Mouse (Mus musculus) embryonic facial prominence, embryonic 11.5 days (tissue): ENCODE results near the gene Larp1. TPM values are rescaled to one million over a fixed set of nuclear protein-coding genes. Genes with fewer than 3 reads are reported as not detected.

Experiments
- ATAC-seq: fragments of 200-750 bp; cut with Nextera tagmentation; replicated peaks from 2 replicates; pipeline ENCODE4 v1.8.0; 2017; ENCODE audit warnings: low read depth; ENCODE audit not compliant: insufficient number of reproducible peaks, low FRiP score, low TSS enrichment
- DNase-seq: peaks from one replicate; pipeline ENCODE4 v3.0.0-alpha.2; 2015; ENCODE audit warnings: low spot score
- H3K27ac ChIP-seq: fragments of 300-500 bp; sonication (generic); replicated peaks from 2 replicates; pipeline ENCODE4 v1.5.1; 2014; ENCODE audit warnings: mild to moderate bottlenecking, low read depth, low read length, control low read depth
- H3K27me3 ChIP-seq: fragments of 300-500 bp; sonication (generic); 2 replicates; pipeline ENCODE4 v1.6.1; 2014; ENCODE audit warnings: mild to moderate bottlenecking, low read length, moderate library complexity, mixed read lengths; ENCODE audit not compliant: control insufficient read depth, insufficient read depth
- H3K36me3 ChIP-seq: fragments of 300-500 bp; sonication (generic); replicated peaks from 2 replicates; pipeline ENCODE4 v1.6.1; 2014; ENCODE audit warnings: low read depth, mild to moderate bottlenecking, low read length, moderate library complexity, mixed read lengths; ENCODE audit not compliant: control insufficient read depth, insufficient read depth
- H3K4me1 ChIP-seq: fragments of 300-500 bp; sonication (generic); 2 replicates; pipeline ENCODE4 v1.6.1; 2014; ENCODE audit warnings: low read length, mixed read lengths; ENCODE audit not compliant: control insufficient read depth, insufficient read depth
- H3K4me2 ChIP-seq: fragments of 300-500 bp; sonication (generic); 2 replicates; pipeline ENCODE4 v1.6.1; 2014; ENCODE audit warnings: low read depth, mild to moderate bottlenecking, control low read depth, low read length, moderate library complexity
- H3K4me3 ChIP-seq: fragments of 300-500 bp; sonication (generic); 2 replicates; pipeline ENCODE4 v1.5.1; 2014; ENCODE audit warnings: low read depth, low read length, control low read depth
- H3K9ac ChIP-seq: fragments of 300-500 bp; sonication (generic); replicated peaks from 2 replicates; pipeline ENCODE4 v1.6.1; 2014; ENCODE audit warnings: mild to moderate bottlenecking, control low read depth, low read length
- H3K9me3 ChIP-seq: fragments of 300-500 bp; sonication (generic); replicated peaks from 2 replicates; pipeline ENCODE4 v1.6.1; 2016; ENCODE audit warnings: mild to moderate bottlenecking, low read length, inconsistent platforms, mixed read lengths; ENCODE audit not compliant: control insufficient read depth
- WGBS: fragments of 180-500 bp; shearing (Covaris S2); extraction: QIAGEN DNeasy Blood & Tissue Kit; methylation state at CpG from one replicate; pipeline ENCODE4 v1.1.7; 2014; 5-methylcytosine and 5-hydroxymethylcytosine counted together
- polyA plus RNA-seq: library from polyadenylated mRNA; unstranded; fragments of >200 nt; fragmentation: Nextera tagmentation; extraction: Ambion mirVana; gene quantifications from 2 replicates; pipeline ENCODE4 v1.2.1, GENCODE M21; 2014

Gene Larp1
- polyA plus RNA-seq, 1 experiment from 2014 or later = 15.2 TPM

DNA sequence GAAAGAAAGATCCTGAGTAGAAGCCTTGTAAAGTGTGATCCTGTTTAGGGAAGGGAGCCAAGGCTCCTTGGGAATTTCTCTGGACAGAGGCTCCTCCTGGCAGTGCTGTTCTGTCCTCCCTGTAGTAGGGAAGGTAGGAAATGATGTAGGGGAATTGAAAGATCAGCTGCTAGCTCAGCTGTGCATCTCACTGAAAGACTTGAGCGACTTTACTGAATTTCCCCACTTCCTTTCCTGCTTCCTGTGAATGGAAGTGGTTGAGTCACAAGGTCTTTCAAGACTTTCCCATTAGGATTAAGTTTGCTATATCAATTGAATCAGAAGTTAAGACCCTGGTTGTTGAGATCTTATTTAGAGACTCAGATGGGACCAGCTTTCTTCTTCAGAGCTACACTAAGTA is 12.2 kb downstream of the Larp1 start:
- Histone ChIP-seq H3K9me3 (no peaks in the 10 kb centered on the region), H3K9ac (no peak overlapping the region), H3K4me2 (no peak overlapping the region), H3K36me3 (no peaks in the 10 kb centered on the region), H3K27ac (no peak overlapping the region), H3K27me3 (no peaks in the 10 kb centered on the region), H3K4me1 (peaks cover 2% of the 10 kb centered on the region), H3K4me3 (no peak overlapping the region)
- no peak for ATAC-seq
- 71% methylated on average over 1 of the region's 1 CpGs for WGBS
- no peak for DNase-seq

GRCm38 (mm10) chr11:58021618-58022017 is 12.8 kb downstream of the Larp1 start:
- ATAC-seq (no peak), DNase-seq (no peak)
- Histone ChIP-seq H3K36me3 (no peaks in the 10 kb centered on the region), H3K4me2 (no peak overlapping the region), H3K27ac (no peak overlapping the region), H3K4me3 (no peak overlapping the region), H3K4me1 (no peaks in the 10 kb centered on the region), H3K9me3 (no peaks in the 10 kb centered on the region), H3K27me3 (no peaks in the 10 kb centered on the region), H3K9ac (no peak overlapping the region)
- 32% methylated on average over 2 of the region's 2 CpGs for WGBS

DNA sequence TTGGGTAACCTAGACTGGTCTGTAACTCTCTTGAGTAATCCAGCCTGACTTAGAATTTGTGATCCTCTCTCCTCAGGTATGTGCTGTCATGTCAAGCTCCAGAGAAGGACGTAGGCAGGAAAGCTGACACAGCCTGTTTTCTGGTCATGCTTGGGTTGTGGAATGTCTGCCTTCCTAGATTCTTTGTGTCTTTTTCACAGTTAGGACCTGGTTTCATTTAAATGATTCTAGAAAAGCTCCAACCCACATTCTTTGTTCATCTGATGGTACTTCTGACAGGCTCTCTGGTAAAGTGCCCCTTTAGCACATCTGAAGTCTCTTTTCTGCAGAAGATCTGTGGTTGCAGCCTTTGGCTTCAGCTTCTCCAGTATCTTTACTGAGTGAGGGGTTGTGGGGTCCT is 15.4 kb downstream of the Larp1 start:
- H3K4me2 ChIP-seq = no peak overlapping the region
- 75% methylated on average over 1 of the region's 1 CpGs for WGBS
- ATAC-seq = no peak

GRCm38 (mm10) chr11:58024671-58025070 is 15.8 kb downstream of the Larp1 start:
- WGBS = 94% methylated on average over 2 of the region's 2 CpGs
- H3K36me3 ChIP-seq = no peaks in the 10 kb centered on the region
- H3K9ac ChIP-seq = no peak overlapping the region

More for the DNA sequence above, 15.4 kb downstream of the Larp1 start:
- Histone ChIP-seq H3K4me3 (no peak overlapping the region), H3K27ac (no peak overlapping the region), H3K36me3 (no peaks in the 10 kb centered on the region), H3K9ac (no peak overlapping the region), H3K27me3 (no peaks in the 10 kb centered on the region), H3K9me3 (no peaks in the 10 kb centered on the region), H3K4me1 (no peaks in the 10 kb centered on the region)
- DNase-seq = no peak

GRCm38 (mm10) chr11:58025881-58026280 is 17.0 kb downstream of the Larp1 start:
- Histone ChIP-seq H3K9me3 (no peaks in the 10 kb centered on the region), H3K9ac (no peak overlapping the region), H3K27me3 (no peaks in the 10 kb centered on the region), H3K27ac (no peak overlapping the region), H3K36me3 (no peaks in the 10 kb centered on the region), H3K4me1 (no peaks in the 10 kb centered on the region), H3K4me3 (no peak overlapping the region), H3K4me2 (no peak overlapping the region)
- ATAC-seq (no peak), DNase-seq (no peak)
- 85% methylated on average over 4 of the region's 4 CpGs for WGBS

More at GRCm38 (mm10) chr11:58024671-58025070, 15.8 kb downstream of the Larp1 start:
- Histone ChIP-seq H3K4me1 (no peaks in the 10 kb centered on the region), H3K27me3 (no peaks in the 10 kb centered on the region), H3K27ac (no peak overlapping the region), H3K4me3 (no peak overlapping the region), H3K4me2 (no peak overlapping the region), H3K9me3 (no peaks in the 10 kb centered on the region)
- no peak for DNase-seq
- ATAC-seq = no peak

DNA sequence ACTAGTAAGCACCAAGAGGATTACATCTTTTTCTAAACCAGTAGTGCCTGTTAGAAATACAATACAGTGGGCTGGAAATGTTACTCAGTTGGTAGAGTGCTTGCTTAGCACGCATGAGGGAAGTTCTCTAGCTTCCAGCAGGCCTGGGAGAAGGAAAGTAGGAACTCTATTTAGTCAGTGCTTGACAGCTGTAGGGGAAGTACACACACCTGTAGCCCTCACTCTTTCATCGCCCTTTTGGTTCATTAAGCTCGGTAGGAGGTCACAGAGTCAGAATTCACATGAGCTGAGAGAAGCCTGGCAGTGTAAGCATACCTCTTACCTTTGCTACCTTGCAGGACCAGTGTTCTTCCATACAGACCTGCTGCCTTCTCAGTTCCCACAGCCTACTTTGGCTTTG is 17.5 kb downstream of the Larp1 start:
- no peak for DNase-seq
- 51% methylated on average over 3 of the region's 3 CpGs for WGBS
- no peaks in the 10 kb centered on the region for H3K36me3 ChIP-seq

GRCm38 (mm10) chr11:58026860-58027259 is 18.0 kb downstream of the Larp1 start:
- ATAC-seq (no peak), DNase-seq (no peak)
- Histone ChIP-seq H3K36me3 (no peaks in the 10 kb centered on the region), H3K27me3 (no peaks in the 10 kb centered on the region), H3K4me3 (no peak overlapping the region), H3K4me2 (no peak overlapping the region), H3K27ac (no peak overlapping the region), H3K9ac (no peak overlapping the region), H3K4me1 (no peaks in the 10 kb centered on the region), H3K9me3 (no peaks in the 10 kb centered on the region)
- WGBS = 69% methylated on average over 1 of the region's 1 CpGs

More for the DNA sequence above, 17.5 kb downstream of the Larp1 start:
- no peaks in the 10 kb centered on the region for H3K27me3 ChIP-seq
- no peak for ATAC-seq
- H3K4me3 ChIP-seq = no peak overlapping the region
- no peak overlapping the region for H3K4me2 ChIP-seq
- H3K4me1 ChIP-seq = no peaks in the 10 kb centered on the region
- no peak overlapping the region for H3K27ac ChIP-seq
- no peak overlapping the region for H3K9ac ChIP-seq
- H3K9me3 ChIP-seq = no peaks in the 10 kb centered on the region

DNA sequence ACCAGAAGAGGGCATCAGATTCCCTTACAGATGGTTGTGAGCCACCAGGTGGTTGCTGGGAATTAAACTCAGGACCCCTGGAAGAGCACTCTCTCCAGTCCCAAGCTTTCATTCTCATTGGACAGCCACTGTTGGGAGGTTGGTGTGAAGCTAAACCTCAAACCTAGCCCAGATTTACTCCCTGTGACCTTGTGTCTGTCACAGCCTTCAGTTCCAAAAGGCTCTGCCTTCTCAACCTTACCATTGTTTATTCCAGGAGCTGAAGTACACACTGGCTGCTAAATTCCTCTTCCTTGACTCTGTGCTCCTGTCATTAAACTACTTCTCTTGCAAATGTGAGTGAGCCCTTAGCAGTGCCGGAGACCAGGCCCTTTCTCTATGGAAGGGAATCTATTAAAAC is 20.1 kb downstream of the Larp1 start:
- Histone ChIP-seq H3K27ac (no peak overlapping the region), H3K4me1 (no peaks in the 10 kb centered on the region), H3K4me2 (no peak overlapping the region), H3K9me3 (no peaks in the 10 kb centered on the region), H3K4me3 (no peak overlapping the region), H3K27me3 (no peaks in the 10 kb centered on the region), H3K36me3 (no peaks in the 10 kb centered on the region), H3K9ac (no peak overlapping the region)
- no peak for ATAC-seq
- WGBS = 85% methylated on average over 1 of the region's 1 CpGs
- DNase-seq = no peak
